Mouse (Mus musculus) MEL (cell line): ENCODE measurements at regions not wholly inside any gene's neighbourhood (a gene's known extent, or its start where the extent isn't known, plus 50 kb on each side); places are given as distances from the start of the nearest gene placed in this dataset.

Experiments
- CHD2 ChIP-seq: IDR thresholded peaks from 2 replicates; pipeline ENCODE4 v1.6.1; 2011; ENCODE audit warnings: low read length, improper control_type of control experiment
- CTCF ChIP-seq, 3 experiments: IDR thresholded peaks in 2 of 3; conservative IDR thresholded peaks in 1 of 3; 2 replicates each; pipeline ENCODE4 v1.5.1; 2011 to 2012; ENCODE audit warnings: low read length in 3 of 3, low read depth in 2 of 3, mild to moderate bottlenecking in 2 of 3, improper control_type of control experiment in 1 of 3, inconsistent platforms in 1 of 3, mixed read lengths in 1 of 3, moderate library complexity in 1 of 3; ENCODE audit not compliant: control insufficient read depth in 1 of 3, insufficient read depth in 1 of 3, poor library complexity in 1 of 3, severe bottlenecking in 1 of 3
- MAX ChIP-seq: IDR thresholded peaks from 2 replicates; pipeline ENCODE4 v1.6.1; 2011; ENCODE audit warnings: low read length, improper control_type of control experiment
- NRF1 ChIP-seq: IDR thresholded peaks from 2 replicates; pipeline ENCODE4 v1.6.1; 2014; ENCODE audit warnings: low read depth, mild to moderate bottlenecking, inconsistent platforms, low read length, improper control_type of control experiment, moderate library complexity; ENCODE audit not compliant: poor library complexity, insufficient read depth, severe bottlenecking
- POLR2A ChIP-seq, 2 experiments: IDR thresholded peaks; 2 replicates each; pipeline ENCODE4 v1.6.1; 2011 to 2012; ENCODE audit warnings: low read length in 2 of 2, mild to moderate bottlenecking in 2 of 2, control low read depth in 1 of 2, improper control_type of control experiment in 1 of 2, low read depth in 1 of 2, moderate library complexity in 1 of 2; ENCODE audit not compliant: control insufficient read depth in 1 of 2, insufficient read depth in 1 of 2, poor library complexity in 1 of 2
- TBP ChIP-seq: IDR thresholded peaks from 2 replicates; pipeline ENCODE4 v1.8.0; 2011; ENCODE audit warnings: low read depth, low read length, improper control_type of control experiment
- UBTF ChIP-seq: IDR thresholded peaks from 2 replicates; pipeline ENCODE4 v1.6.1; 2012; ENCODE audit warnings: low read depth, mild to moderate bottlenecking, inconsistent platforms, low read length, improper control_type of control experiment, moderate library complexity, borderline replicate concordance; ENCODE audit not compliant: insufficient read depth
- ZKSCAN1 ChIP-seq: IDR thresholded peaks from 2 replicates; pipeline ENCODE4 v1.6.1; 2012; ENCODE audit warnings: low read depth, mild to moderate bottlenecking, inconsistent platforms, low read length, improper control_type of control experiment, moderate library complexity

- TF ChIP-seq NRF1 (no peak), MAX (no peak), CHD2 (no peak), UBTF (no peak), POLR2A (IDR thresholded peaks at IDR 0.05; ENCODE audit: control insufficient read depth in 1 of 2, insufficient read depth in 1 of 2, low read depth in 1 of 2, low read length in 2 of 2, poor library complexity in 1 of 2) (no peak), TBP (no peak), CTCF (IDR thresholded peaks at IDR 0.05 in 2 of 3, conservative IDR thresholded peaks at IDR 0.05 in 1 of 3; ENCODE audit: control insufficient read depth in 1 of 3, insufficient read depth in 1 of 3, low read depth in 2 of 3, low read length in 3 of 3, poor library complexity in 1 of 3, severe bottlenecking in 1 of 3) (no peak), ZKSCAN1 (no peak)
Observed at GRCm38 (mm10) chr9:91959076-91959475, 233.7 kb upstream of the Plscr5 start.
